Mouse (Mus musculus): ENCODE results near the gene Ccdc90b.

- TF ChIP-seq CTCF (IDR thresholded peaks at IDR 0.05; ENCODE audit: low read depth): peak; percentile 41
- no peak for TF ChIP-seq EP300 (IDR thresholded peaks at IDR 0.05; ENCODE audit: low read depth)
These were observed 40.1 kb upstream of the Ccdc90b start for GRCm38 (mm10) chr7:92520820-92521219.

All from liver, embryonic 14.5 days (tissue).